Mouse (Mus musculus) c-Kit-positive CD71-negative TER-119-negative erythroid progenitor cells, embryonic 14.5 days (primary cell): ENCODE data around the gene Nfe2l1.
"Not testable (repeated sequence)": the region's sequence is repeated elsewhere in the genome, so short reads cannot be mapped to it uniquely, and the experiment has no call there.

Experiments used
- DNase-seq: peaks from one replicate; pipeline ENCODE4 v3.0.0-alpha.2; 2013; ENCODE audit warnings: low read depth

The Nfe2l1 gene

DNA sequence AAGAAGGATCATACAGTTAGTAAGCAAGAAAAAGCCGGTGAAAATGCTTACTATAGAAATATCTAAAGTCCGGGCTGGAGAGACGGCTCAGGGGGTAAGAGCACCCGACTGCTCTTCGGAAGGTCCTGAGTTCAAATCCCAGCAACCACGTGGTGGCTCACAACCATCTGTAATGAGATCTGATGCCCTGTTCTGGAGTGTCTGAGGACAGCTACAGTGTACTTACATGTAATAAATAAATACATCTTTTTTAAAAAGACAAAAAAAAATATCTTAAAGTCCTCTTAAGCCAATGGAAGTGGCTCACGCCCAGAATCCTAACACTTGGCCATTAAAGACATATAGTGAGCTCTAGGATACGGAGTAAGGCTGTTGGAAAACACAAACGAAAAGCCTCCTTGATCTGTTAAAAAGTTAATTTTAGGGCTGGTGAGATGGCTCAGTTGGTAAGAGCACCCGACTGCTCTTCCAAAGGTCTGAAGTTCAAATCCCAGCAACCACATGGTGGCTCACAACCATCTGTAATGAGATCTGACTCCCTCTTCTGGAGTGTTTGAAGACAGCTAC, 51.6 kb downstream of the Nfe2l1 start:
- not testable (repeated sequence) for DNase-seq

DNA sequence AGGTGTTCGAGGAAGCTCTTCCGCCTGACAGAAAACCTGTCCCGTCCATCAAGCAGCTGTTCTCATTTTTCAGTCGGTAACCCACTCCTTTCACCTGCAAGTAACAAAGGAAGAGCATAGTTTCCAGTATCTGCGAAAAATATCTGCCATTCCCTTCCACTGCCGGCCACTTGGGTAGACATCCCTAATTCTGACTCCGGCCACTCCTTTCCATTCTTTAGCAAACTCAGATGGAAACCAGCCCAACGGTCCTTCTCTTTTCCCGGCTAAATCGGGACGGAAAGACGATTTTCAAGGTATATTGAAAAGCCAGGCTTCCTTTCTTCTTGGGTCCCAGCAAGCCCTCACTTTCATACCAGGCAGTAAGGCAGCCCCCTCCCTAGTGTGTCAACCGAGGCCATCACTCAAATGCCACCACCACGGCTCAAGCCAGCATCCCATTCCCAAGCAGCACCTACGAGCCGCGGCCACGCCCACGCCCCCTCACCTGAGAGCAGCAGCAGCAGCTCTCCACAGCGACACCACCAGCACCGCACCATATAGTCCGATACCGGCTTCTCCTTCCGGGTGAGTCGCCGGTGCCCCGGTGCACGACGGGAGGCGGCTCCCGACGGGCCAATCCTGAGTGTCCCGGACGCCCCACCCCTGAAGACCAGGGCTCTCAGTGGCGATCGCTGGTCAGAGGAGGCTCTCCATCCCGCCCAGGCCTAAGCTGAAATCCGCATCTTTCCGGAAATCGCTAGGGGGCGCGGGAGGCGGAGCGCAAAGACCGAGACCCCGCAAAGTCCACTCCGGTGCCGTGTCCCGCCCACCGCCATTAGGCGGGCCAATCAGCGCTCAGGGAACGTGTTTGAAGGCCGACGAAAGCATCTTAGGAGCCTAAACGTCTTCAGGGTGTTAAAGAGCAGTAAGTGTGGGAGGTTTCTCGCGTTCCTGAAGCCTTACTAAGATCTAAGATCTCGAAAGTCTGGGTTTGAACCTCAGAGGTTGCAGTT, 52.5 kb downstream of the Nfe2l1 start, which contains the start of gene Snx11:
Gene Snx11, minus strand, starts transcription at position 592 of the 995 bp plus-strand sequence.
- DNase-seq = peak; percentile 98

DNA sequence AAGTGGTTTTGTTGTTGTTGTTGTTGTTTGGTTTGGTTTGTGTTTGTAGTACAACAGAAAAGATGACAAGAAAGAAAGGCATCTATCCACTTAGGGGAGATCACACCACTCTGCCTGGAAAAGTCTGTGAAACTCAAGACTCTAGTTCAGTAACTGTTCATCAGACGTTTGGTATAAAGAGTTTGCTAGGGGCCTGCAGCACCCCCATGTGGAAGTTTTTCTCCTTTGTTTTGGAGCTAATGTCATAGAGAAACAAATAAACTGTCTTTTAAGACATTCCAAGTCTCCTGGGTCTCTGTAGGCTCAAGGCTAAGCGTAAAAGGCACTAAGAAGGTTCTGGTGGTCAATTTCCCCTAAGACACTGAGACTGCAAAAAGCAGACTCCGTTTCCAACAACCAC, 53.7 kb downstream of the Nfe2l1 start:
- DNase-seq = no peak

DNA sequence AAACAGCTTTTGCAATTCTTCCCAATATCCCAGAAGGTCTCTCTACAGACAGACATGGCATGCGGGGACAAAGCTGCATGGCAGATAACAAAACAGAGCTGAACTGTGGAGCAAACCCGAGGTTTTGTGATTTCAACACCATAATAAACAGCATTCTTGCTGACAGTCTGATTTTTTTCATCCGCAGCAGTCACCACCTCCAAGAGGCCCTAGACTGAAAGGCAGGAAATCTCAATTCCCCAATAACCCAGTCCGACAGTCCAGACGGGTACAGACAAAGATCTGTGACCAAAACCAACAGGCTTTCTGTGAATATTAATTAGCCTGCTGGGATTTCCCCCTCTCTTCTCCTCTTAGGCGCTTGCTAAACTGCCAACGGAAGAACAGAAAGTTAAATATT, 54.1 kb downstream of the Nfe2l1 start:
- DNase-seq = no peak

DNA sequence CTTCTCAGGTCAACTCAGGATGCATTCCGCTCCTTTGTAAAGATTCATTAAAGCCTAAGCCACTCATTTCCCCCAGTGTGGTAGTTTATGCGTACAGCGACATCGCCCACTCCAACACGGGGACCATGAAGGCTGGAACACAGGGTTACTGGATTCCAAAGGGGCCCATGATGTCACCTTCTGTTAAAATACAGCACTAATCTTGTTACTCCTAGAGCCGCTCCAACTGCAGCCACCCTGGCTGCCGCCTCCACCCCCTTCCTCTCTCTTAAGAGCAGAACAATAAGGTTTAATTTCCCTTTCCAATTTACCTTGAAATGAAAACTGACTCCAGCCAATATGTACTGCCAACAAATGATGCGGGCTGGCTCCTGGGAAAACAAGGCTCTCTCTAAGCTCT, 54.7 kb downstream of the Nfe2l1 start:
- no peak for DNase-seq

DNA sequence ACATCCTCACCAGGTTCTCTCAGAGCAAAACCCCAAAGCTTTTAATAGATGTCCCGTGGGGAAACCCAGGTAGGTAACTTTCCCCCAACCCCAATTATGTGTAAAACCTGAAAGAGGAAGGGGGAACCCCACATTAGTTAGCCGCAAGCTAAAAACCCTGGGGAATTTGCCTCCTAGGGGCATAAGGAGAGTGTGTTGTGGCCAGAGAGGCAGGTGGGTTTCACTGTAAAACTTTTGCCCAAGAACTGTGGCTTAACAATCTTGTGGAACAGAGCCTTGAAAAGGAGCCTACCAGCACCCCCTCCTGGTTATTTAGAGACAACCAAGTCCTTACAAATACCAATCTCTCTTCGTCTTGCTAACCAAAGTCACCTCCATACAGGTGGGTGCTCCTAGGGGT, 55.2 kb downstream of the Nfe2l1 start:
- DNase-seq = no peak

DNA sequence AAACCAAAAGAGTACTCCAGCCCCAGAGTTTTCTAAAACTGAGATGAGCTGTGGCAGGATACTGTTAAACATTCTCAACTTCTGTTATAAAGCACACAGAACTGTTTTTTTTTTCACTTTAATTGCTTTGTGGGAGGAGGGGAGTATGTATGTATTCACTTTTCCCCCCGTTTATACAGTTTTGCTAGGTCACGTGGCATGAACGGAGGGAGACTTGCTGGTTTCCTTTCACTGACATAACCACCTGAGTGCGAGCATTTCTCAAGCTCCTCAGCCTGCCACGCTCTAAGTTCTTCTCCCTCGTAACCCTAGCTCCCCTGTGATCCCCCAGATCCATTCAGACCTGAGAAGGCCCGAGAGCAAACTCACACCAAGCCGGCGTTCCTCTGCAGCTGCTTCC, 57.4 kb downstream of the Nfe2l1 start:
- DNase-seq = no peak

DNA sequence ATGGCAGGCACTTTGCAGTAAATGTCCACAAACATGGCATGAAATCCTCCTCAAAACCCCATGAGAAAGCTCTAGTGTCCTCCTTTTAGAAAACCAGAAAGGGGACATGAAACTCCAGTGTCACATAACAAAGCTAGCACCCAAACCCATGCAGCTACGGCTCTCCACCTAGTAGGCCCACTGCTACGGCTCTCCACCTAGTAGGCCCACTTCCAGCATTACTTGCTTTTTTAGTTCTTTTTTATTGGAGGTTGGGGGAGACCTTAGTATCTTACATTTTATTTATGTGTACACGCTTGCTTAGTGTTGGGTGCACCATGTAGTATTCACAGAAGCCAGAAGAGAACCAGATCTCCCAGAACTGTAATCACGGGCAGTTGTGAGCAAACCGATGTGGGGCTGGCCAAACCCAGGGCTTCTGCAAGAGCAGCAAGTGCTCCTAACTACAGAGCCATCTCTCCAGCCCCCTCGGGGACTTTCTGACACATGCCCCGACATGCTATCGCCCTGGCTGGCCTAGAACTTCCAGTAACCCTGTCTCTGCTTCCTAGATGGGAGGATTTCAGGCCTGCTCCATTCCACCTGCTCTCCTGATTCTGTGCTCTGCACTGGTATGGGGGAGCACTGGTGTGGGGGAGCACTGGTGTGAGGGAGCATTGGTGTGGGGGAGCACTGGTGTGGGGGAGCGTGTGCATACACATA, 58.3 kb downstream of the Nfe2l1 start:
- no peak for DNase-seq

DNA sequence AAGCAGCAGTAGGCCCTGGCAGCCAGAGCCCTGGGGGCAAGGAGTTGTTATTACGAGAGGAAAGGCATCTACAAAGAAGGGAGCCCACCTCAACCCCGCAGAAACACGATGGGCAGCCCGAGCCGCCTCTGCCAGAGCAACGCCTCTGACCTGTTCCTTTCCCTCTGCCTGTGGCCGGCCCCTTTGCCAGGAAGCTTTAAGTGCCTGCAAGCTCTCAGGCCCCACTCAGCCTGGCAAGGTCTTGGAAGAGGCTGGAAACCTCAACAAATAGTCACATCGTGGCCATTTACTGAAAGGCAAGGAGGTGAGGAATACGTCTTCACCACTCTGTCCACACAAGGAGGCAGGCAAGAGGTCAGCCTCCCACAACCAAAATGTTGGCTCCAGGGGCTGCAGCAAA, 61.5 kb downstream of the Nfe2l1 start:
- no peak for DNase-seq
